Mouse (Mus musculus): ENCODE data around the gene Prl7b1. TPM values are rescaled to one million over a fixed set of nuclear protein-coding genes. Genes with fewer than 3 reads are reported as not detected.

Prl7b1 gene
- polyA plus RNA-seq (2014; fragmentation: Illumina TruSeq; extraction: RNeasy Lipid Tissue Mini Kit (QIAGEN cat#74804); ENCODE audit: low read depth, low replicate concordance): not detected

DNA sequence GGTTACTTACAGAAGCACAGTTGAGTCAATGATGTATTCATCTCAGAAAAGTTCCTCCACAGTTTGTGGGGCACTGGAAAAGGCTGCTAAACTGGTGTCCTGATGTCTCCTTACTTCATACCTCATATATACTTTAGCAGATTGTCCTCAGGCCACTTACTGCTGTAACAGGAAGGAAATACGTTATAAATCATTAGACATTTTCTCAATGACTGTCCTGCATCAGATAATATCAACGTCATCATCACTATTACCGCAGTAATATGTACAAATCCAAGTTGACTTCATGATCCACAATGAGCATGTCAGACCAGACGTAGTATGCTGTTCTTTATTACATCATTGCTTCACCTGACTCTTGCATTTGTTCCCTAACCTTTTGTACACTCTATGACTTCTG lies at the start of gene Prl7b1:
TSS of gene Prl7b1 (minus strand) at position 101 of the 400 bp plus-strand sequence.

DNA sequence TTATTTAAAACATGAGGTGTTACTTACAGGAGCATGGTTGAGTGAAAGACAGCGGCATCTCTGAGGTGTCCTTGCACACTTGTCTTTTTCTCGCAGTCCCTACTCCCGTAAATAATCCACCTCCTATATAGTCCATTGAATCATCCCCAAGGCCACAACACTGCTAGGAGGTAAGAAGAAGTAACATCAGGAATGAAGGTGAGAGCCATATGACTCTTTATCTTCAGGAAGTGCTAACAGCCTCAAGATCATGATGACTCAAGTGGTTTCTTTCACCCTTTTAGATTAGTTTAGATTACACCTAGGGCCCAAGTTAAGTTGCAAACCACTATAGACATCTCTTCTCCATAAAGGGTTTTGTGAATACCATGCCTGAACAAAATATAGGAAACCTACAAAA lies 32.0 kb upstream of the Prl7b1 start, which contains the start of gene Prl7a1:
TSS of gene Prl7a1 (minus strand) at position 101 of the 400 bp plus-strand sequence.

DNA sequence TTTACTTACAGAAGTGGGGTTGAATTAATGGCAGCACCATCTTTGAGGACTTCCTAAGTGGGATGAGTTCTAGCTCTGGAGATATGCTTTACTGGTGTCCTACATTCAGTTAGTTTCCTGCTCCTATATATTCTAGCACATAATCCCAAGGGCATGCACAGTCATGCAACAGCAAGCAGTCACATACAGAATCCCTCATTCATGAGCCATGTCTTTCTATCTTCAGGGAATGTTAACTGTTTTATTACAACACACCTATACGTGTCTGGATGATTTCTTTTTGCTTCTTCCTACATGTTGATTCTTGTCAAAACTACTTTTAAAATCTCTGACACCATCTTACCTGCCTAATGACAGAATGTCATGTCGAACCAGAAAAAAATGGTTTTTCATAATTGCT lies 28.3 kb downstream of the Prl7b1 start, which contains the start of gene Prl8a1:
TSS of gene Prl8a1 (minus strand) at position 101 of the 400 bp plus-strand sequence.

DNA sequence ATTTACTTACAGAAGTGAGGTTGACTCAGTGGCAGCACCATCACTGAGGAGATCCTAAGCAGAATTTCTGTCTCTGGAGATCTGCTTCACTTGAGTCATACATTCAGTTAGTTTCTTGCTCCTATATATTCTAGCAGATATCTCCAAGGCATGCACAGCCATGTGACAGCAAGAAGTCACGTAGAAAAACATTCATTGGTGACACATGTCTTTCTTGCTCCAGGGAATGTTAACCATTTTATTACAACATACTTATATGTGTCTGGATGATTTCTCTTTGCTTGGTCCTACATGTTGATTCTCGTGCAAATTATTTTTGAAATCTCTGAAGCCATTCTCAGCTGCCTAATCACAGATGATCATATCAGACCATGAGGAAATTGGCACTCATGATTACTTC lies 45.9 kb downstream of the Prl7b1 start, which contains the start of gene Prl8a9:
TSS of gene Prl8a9 (minus strand) at position 101 of the 400 bp plus-strand sequence.

Other genes with a start within 250 kb of the Prl7b1 start
- gene Prl2b1, start 219.7 kb downstream of the Prl7b1 start, polyA plus RNA-seq (2014; fragmentation: Illumina TruSeq; extraction: RNeasy Lipid Tissue Mini Kit (QIAGEN cat#74804); ENCODE audit: low read depth, low replicate concordance): not detected
- not detected for gene Prl8a6, start 171.9 kb downstream of the Prl7b1 start, polyA plus RNA-seq (2014; fragmentation: Illumina TruSeq; extraction: RNeasy Lipid Tissue Mini Kit (QIAGEN cat#74804); ENCODE audit: low read depth, low replicate concordance)
- not detected for gene Prl8a8, start 97.4 kb downstream of the Prl7b1 start, polyA plus RNA-seq (2014; fragmentation: Illumina TruSeq; extraction: RNeasy Lipid Tissue Mini Kit (QIAGEN cat#74804); ENCODE audit: low read depth, low replicate concordance)
- gene Prl8a9, start 46.0 kb downstream of the Prl7b1 start, polyA plus RNA-seq (2014; fragmentation: Illumina TruSeq; extraction: RNeasy Lipid Tissue Mini Kit (QIAGEN cat#74804); ENCODE audit: low read depth, low replicate concordance): not detected
- not detected for gene Prl8a1, start 28.4 kb downstream of the Prl7b1 start, polyA plus RNA-seq (2014; fragmentation: Illumina TruSeq; extraction: RNeasy Lipid Tissue Mini Kit (QIAGEN cat#74804); ENCODE audit: low read depth, low replicate concordance)
- not detected for gene Prl7a1, start 31.9 kb upstream of the Prl7b1 start, polyA plus RNA-seq (2014; fragmentation: Illumina TruSeq; extraction: RNeasy Lipid Tissue Mini Kit (QIAGEN cat#74804); ENCODE audit: low read depth, low replicate concordance)
- not detected for gene Prl7a2, start 57.5 kb upstream of the Prl7b1 start, polyA plus RNA-seq (2014; fragmentation: Illumina TruSeq; extraction: RNeasy Lipid Tissue Mini Kit (QIAGEN cat#74804); ENCODE audit: low read depth, low replicate concordance)
- gene Prl7d1, start 106.2 kb upstream of the Prl7b1 start, polyA plus RNA-seq (2014; fragmentation: Illumina TruSeq; extraction: RNeasy Lipid Tissue Mini Kit (QIAGEN cat#74804); ENCODE audit: low read depth, low replicate concordance): not detected
- not detected for gene Prl7c1, start 170.2 kb upstream of the Prl7b1 start, polyA plus RNA-seq (2014; fragmentation: Illumina TruSeq; extraction: RNeasy Lipid Tissue Mini Kit (QIAGEN cat#74804); ENCODE audit: low read depth, low replicate concordance)
- not detected for gene Prl2a1, start 191.1 kb upstream of the Prl7b1 start, polyA plus RNA-seq (2014; fragmentation: Illumina TruSeq; extraction: RNeasy Lipid Tissue Mini Kit (QIAGEN cat#74804); ENCODE audit: low read depth, low replicate concordance)
- not detected for gene Prl2c1, start 238.8 kb upstream of the Prl7b1 start, polyA plus RNA-seq (2014; fragmentation: Illumina TruSeq; extraction: RNeasy Lipid Tissue Mini Kit (QIAGEN cat#74804); ENCODE audit: low read depth, low replicate concordance)